Mouse (Mus musculus): ENCODE measurements around the gene Slc38a1. TPM values are rescaled to one million over a fixed set of nuclear protein-coding genes. Genes with fewer than 3 reads are reported as not detected.
A peak's percentile ranks its signal among the peaks of the same experiment; 100 is the strongest.

Gene Slc38a1
- polyA plus RNA-seq, 1 experiment from 2014 or later: 71.6 TPM

- H3K9ac ChIP-seq: no peak overlapping the region
- WGBS: 76% methylated on average over 6 of the region's 6 CpGs
- no peak overlapping the region for H3K4me3 ChIP-seq (ENCODE audit: low read depth, low read length)
- TF ChIP-seq CTCF (IDR thresholded peaks at IDR 0.05; ENCODE audit: low read depth): no peak
- DNase-seq (no peak), ATAC-seq (ENCODE audit: insufficient read depth) (no peak)
- no peaks in the 10 kb centered on the region for H3K4me1 ChIP-seq (ENCODE audit: insufficient read depth)
- no peaks in the 10 kb centered on the region for H3K27me3 ChIP-seq (ENCODE audit: insufficient read depth, low read length)
- H3K36me3 ChIP-seq (ENCODE audit: insufficient read depth): peaks cover 30% of the 10 kb centered on the region
- 0 out of 2 replicates have a peak, but pooled peaks cover 2% of the 10 kb centered on the region for H3K9me3 ChIP-seq (ENCODE audit: low read depth, low read length)
- H3K27ac ChIP-seq (ENCODE audit: low read depth): no peak overlapping the region
- H3K4me2 ChIP-seq: no peak overlapping the region
Measured at GRCm38 (mm10) chr15:96621686-96622085, 21.0 kb downstream of the Slc38a1 start.

- no peak for DNase-seq
- Histone ChIP-seq H3K27me3 (ENCODE audit: insufficient read depth, low read length) (no peaks in the 10 kb centered on the region), H3K4me2 (no peak overlapping the region), H3K36me3 (ENCODE audit: insufficient read depth) (peaks cover 52% of the 10 kb centered on the region), H3K9ac (no peak overlapping the region), H3K27ac (ENCODE audit: low read depth) (no peak overlapping the region), H3K9me3 (ENCODE audit: low read depth, low read length) (0 out of 2 replicates have a peak, but pooled peaks cover 8% of the 10 kb centered on the region), H3K4me1 (ENCODE audit: insufficient read depth) (no peaks in the 10 kb centered on the region), H3K4me3 (ENCODE audit: low read depth, low read length) (no peak overlapping the region)
- TF ChIP-seq CTCF (IDR thresholded peaks at IDR 0.05; ENCODE audit: low read depth): no peak
- 86% methylated on average over 7 of the region's 7 CpGs for WGBS
- no peak for ATAC-seq (ENCODE audit: insufficient read depth)
Measured at GRCm38 (mm10) chr15:96617555-96617954, 25.2 kb downstream of the Slc38a1 start.

- Histone ChIP-seq H3K9ac (no peak overlapping the region), H3K36me3 (ENCODE audit: insufficient read depth) (peaks cover 48% of the 10 kb centered on the region), H3K27me3 (ENCODE audit: insufficient read depth, low read length) (no peaks in the 10 kb centered on the region), H3K4me2 (no peak overlapping the region), H3K4me1 (ENCODE audit: insufficient read depth) (no peaks in the 10 kb centered on the region), H3K9me3 (ENCODE audit: low read depth, low read length) (no peaks in the 10 kb centered on the region), H3K27ac (ENCODE audit: low read depth) (no peak overlapping the region), H3K4me3 (ENCODE audit: low read depth, low read length) (no peak overlapping the region)
- 71% methylated on average over 7 of the region's 7 CpGs for WGBS
- no peak for DNase-seq
- no peak for TF ChIP-seq CTCF (IDR thresholded peaks at IDR 0.05; ENCODE audit: low read depth)
- no peak for ATAC-seq (ENCODE audit: insufficient read depth)
Measured at GRCm38 (mm10) chr15:96608671-96609070, 34.0 kb downstream of the Slc38a1 start.

- no peaks in the 10 kb centered on the region for H3K9me3 ChIP-seq (ENCODE audit: low read depth, low read length)
- no peak for TF ChIP-seq CTCF (IDR thresholded peaks at IDR 0.05; ENCODE audit: low read depth)
- H3K4me2 ChIP-seq: no peak overlapping the region
- ATAC-seq (ENCODE audit: insufficient read depth) (no peak), DNase-seq (no peak)
- H3K4me3 ChIP-seq (ENCODE audit: low read depth, low read length): no peak overlapping the region
- H3K27me3 ChIP-seq (ENCODE audit: insufficient read depth, low read length): no peaks in the 10 kb centered on the region
- H3K36me3 ChIP-seq (ENCODE audit: insufficient read depth): peaks cover 36% of the 10 kb centered on the region
- H3K9ac ChIP-seq: no peak overlapping the region
- no peaks in the 10 kb centered on the region for H3K4me1 ChIP-seq (ENCODE audit: insufficient read depth)
- WGBS: 82% methylated on average over 5 of the region's 5 CpGs
- H3K27ac ChIP-seq (ENCODE audit: low read depth): no peak overlapping the region
Measured at GRCm38 (mm10) chr15:96607422-96607821, 35.3 kb downstream of the Slc38a1 start.

GRCm38 (mm10) chr15:96604282-96604681, 38.4 kb downstream of the Slc38a1 start:
- Histone ChIP-seq H3K4me3 (ENCODE audit: low read depth, low read length) (no peak overlapping the region), H3K9ac (no peak overlapping the region), H3K9me3 (ENCODE audit: low read depth, low read length) (no peaks in the 10 kb centered on the region), H3K4me1 (ENCODE audit: insufficient read depth) (no peaks in the 10 kb centered on the region), H3K27ac (ENCODE audit: low read depth) (peak overlapping the region; percentile 27; the same call in 1 of the 2 replicates), H3K36me3 (ENCODE audit: insufficient read depth) (peaks cover 27% of the 10 kb centered on the region), H3K27me3 (ENCODE audit: insufficient read depth, low read length) (no peaks in the 10 kb centered on the region), H3K4me2 (no peak overlapping the region)
- DNase-seq: peak; percentile 53
- 50% methylated on average over 10 of the region's 10 CpGs for WGBS
- no peak for TF ChIP-seq CTCF (IDR thresholded peaks at IDR 0.05; ENCODE audit: low read depth)
- peak; percentile 59; the same call in 1 of the 2 replicates for ATAC-seq (ENCODE audit: insufficient read depth)

- Histone ChIP-seq H3K36me3 (ENCODE audit: insufficient read depth) (peaks cover 20% of the 10 kb centered on the region), H3K9ac (no peak overlapping the region), H3K4me3 (ENCODE audit: low read depth, low read length) (no peak overlapping the region), H3K4me2 (peak overlapping the region; percentile 20; the same call in 1 of the 2 replicates), H3K27ac (ENCODE audit: low read depth) (peak overlapping the region; percentile 61; the same call in 1 of the 2 replicates), H3K27me3 (ENCODE audit: insufficient read depth, low read length) (no peaks in the 10 kb centered on the region), H3K4me1 (ENCODE audit: insufficient read depth) (peaks cover 3% of the 10 kb centered on the region; the same call in 1 of the 2 replicates), H3K9me3 (ENCODE audit: low read depth, low read length) (no peaks in the 10 kb centered on the region)
- TF ChIP-seq CTCF (IDR thresholded peaks at IDR 0.05; ENCODE audit: low read depth): no peak
- WGBS: 63% methylated on average over 16 of the region's 16 CpGs
- DNase-seq (peak; percentile 37), ATAC-seq (ENCODE audit: insufficient read depth) (peak; percentile 68)
Measured at GRCm38 (mm10) chr15:96602043-96602442, 40.7 kb downstream of the Slc38a1 start.

GRCm38 (mm10) chr15:96599852-96600781, 42.6 kb downstream of the Slc38a1 start:
- Histone ChIP-seq H3K27ac (ENCODE audit: low read depth) (no peak overlapping the region), H3K4me2 (no peak overlapping the region), H3K9me3 (ENCODE audit: low read depth, low read length) (no peaks in the 10 kb centered on the region), H3K4me3 (ENCODE audit: low read depth, low read length) (no peak overlapping the region), H3K27me3 (ENCODE audit: insufficient read depth, low read length) (no peaks in the 10 kb centered on the region), H3K4me1 (ENCODE audit: insufficient read depth) (peaks cover 3% of the 10 kb centered on the region; the same call in 1 of the 2 replicates), H3K9ac (no peak overlapping the region), H3K36me3 (ENCODE audit: insufficient read depth) (peaks cover 17% of the 10 kb centered on the region; the same call in 1 of the 2 replicates)
- ATAC-seq (ENCODE audit: insufficient read depth): no peak
- WGBS: 71% methylated on average over 21 of the region's 21 CpGs
- DNase-seq: peak; percentile 7
- no peak for TF ChIP-seq CTCF (IDR thresholded peaks at IDR 0.05; ENCODE audit: low read depth)
